Mouse (Mus musculus) heart, postnatal 36 days (tissue): ENCODE measurements at regions not wholly inside any gene's neighbourhood (a gene's known extent, or its start where the extent isn't known, plus 50 kb on each side); places are given as distances from the start of the nearest gene placed in this dataset.

Experiments
- DNase-seq, 2 experiments: peaks; one replicate each; pipeline ENCODE4 v3.0.0; 2021 to 2022
- intact Hi-C: fragments of 180-260 bp; cut with DNase I; formaldehyde crosslinking; loops from one replicate; pipeline ENCODE4 v1.15.1; 2025

GRCm38 (mm10) chr9:61216012-61216770 lies 156.0 kb upstream of the Tle3 start:
- intact Hi-C loops, result loop anchor here (5.0 kb wide), 2 partner anchors 136 to 184 kb away; no protein-coding TSS in a partner anchor
- no peak for DNase-seq

GRCm38 (mm10) chr9:61220017-61220416 lies 152.1 kb upstream of the Tle3 start:
- DNase-seq, result peak; percentile 14 to 24
- intact Hi-C loops, result loop anchor here (5.0 kb wide), 1 partner anchor 57 kb away; no protein-coding TSS in a partner anchor

- DNase-seq, result no peak
- intact Hi-C loops, result loop anchor here (2.0 to 5.0 kb wide), 2 partner anchors 36 to 55 kb away; no protein-coding TSS in a partner anchor
Measured at GRCm38 (mm10) chr9:61222212-61223003, 149.8 kb upstream of the Tle3 start.

- DNase-seq, result no peak
- intact Hi-C loops, result no loop called here
Measured at GRCm38 (mm10) chr9:61225020-61225652, 147.0 kb upstream of the Tle3 start.

- intact Hi-C loops, result no loop called here
- DNase-seq, result no peak
Measured at GRCm38 (mm10) chr9:61225882-61226281, 146.3 kb upstream of the Tle3 start.

GRCm38 (mm10) chr9:61226596-61227384 lies 145.4 kb upstream of the Tle3 start:
- intact Hi-C loops, result no loop called here
- no peak for DNase-seq

- no peak for DNase-seq
- intact Hi-C loops, result no loop called here
Measured at GRCm38 (mm10) chr9:61227492-61228229, 144.5 kb upstream of the Tle3 start.

- no peak for DNase-seq
Measured at GRCm38 (mm10) chr9:61228230-61228631, 143.9 kb upstream of the Tle3 start.

GRCm38 (mm10) chr9:61230306-61230705 lies 141.9 kb upstream of the Tle3 start:
- intact Hi-C loops, result no loop called here
- no peak for DNase-seq

More at GRCm38 (mm10) chr9:61228230-61228631, 143.9 kb upstream of the Tle3 start:
- intact Hi-C loops, result no loop called here

- no peak for DNase-seq
- intact Hi-C loops, result no loop called here
Measured at GRCm38 (mm10) chr9:61232630-61233029, 139.5 kb upstream of the Tle3 start.

GRCm38 (mm10) chr9:61233251-61233650 lies 138.9 kb upstream of the Tle3 start:
- intact Hi-C loops, result no loop called here
- no peak for DNase-seq

GRCm38 (mm10) chr9:61235653-61236610 lies 136.2 kb upstream of the Tle3 start:
- intact Hi-C loops, result no loop called here
- no peak for DNase-seq

GRCm38 (mm10) chr9:61238687-61239250 lies 133.4 kb upstream of the Tle3 start:
- no peak for DNase-seq
- intact Hi-C loops, result no loop called here

GRCm38 (mm10) chr9:61239328-61239727 lies 132.8 kb upstream of the Tle3 start:
- intact Hi-C loops, result no loop called here
- no peak for DNase-seq

GRCm38 (mm10) chr9:61241442-61241841 lies 130.7 kb upstream of the Tle3 start:
- intact Hi-C loops, result no loop called here
- DNase-seq, result no peak

- DNase-seq, result no peak
- intact Hi-C loops, result no loop called here
Measured at GRCm38 (mm10) chr9:61242167-61242860, 129.9 kb upstream of the Tle3 start.

GRCm38 (mm10) chr9:61243289-61243688 lies 128.9 kb upstream of the Tle3 start:
- no peak for DNase-seq
- intact Hi-C loops, result no loop called here
